Mouse (Mus musculus) ovary, postnatal 36 days (tissue): ENCODE data around the gene Stk32c.

Experiments used
- DNase-seq: peaks from one replicate; pipeline ENCODE4 v3.0.0; 2022; ENCODE audit warnings: low spot score, mixed read lengths

Stk32c gene

GRCm38 (mm10) chr7:139093124-139093523, 120.0 kb downstream of the Stk32c start:
- DNase-seq = no peak

GRCm38 (mm10) chr7:139092676-139093075, 120.4 kb downstream of the Stk32c start:
- DNase-seq = no peak

DNA sequence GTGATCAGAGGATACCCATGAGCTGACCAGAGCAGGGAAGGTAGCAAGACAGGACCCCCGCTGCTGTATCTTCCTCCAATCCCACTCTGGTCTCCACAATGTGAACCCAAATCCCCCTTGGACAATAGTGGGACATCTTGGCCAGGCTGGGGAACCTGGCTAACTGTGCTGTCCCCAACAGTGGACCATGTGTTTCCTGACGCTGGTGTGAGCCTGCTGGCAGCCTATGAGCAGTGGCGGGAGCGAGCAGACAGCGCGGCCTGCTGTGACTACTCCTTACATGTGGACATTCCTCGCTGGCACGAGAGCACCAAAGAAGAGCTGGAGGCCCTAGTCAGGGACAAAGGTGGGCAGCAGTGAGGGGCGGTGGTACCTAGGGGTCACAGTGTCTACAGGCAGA, 121.4 kb downstream of the Stk32c start:
- DNase-seq = no peak

- no peak for DNase-seq
Observed at GRCm38 (mm10) chr7:139089892-139090874, 122.9 kb downstream of the Stk32c start.

DNA sequence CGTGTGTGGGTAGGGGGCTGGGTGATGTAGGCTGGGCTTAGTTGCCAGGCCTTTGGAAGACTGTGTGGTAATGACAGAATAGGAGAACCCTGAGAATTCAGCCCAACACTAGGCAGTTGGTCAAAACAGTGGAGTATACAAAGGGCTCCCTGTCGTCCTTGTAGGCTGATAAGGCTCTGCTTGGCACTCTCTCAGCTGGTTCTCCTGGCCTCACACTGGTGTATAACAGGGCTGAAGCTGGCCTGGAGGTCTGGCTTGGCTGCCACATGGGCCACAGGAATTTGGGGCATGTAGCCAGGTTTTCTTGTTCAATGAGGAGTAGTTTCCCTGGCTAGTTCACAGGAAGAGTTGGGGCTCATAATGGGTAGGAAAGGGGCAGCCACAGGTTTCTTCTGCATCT, 125.3 kb downstream of the Stk32c start:
- DNase-seq = peak; percentile 52

- DNase-seq = peak; percentile 43
Observed at GRCm38 (mm10) chr7:139086195-139087158, 126.6 kb downstream of the Stk32c start.

DNA sequence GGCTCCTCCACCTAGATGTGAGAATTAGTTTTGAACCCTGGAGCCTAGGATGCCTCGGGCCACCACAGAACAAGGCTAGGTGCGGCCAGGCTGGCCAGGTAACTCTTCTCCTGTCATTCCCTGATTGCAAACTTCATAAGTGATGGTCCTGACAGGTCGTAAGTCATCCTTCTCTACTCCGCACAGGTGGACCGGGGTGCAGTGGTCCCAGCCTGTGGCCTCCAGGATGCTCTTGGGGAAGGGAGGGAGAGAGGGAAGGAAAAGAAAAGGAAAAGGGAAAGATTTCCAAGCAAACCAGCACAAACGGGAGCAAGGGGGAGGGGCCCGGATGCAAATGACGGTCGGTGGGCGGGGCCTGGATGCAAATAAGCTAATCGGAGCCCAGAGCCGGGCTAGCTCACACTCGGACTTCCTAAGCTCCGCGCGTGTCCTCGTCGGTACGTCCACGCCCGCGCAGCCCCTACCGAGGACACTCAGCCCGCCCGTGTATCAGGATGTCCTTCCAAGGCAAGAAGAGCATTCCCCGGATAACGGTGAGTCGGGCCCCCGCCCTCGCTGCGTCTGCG, 127.4 kb downstream of the Stk32c start, which contains the start of gene Dpysl4:
Gene Dpysl4 (plus strand): TSS at position 373 of the 566 bp plus-strand sequence.
- peak; percentile 71 for DNase-seq

DNA sequence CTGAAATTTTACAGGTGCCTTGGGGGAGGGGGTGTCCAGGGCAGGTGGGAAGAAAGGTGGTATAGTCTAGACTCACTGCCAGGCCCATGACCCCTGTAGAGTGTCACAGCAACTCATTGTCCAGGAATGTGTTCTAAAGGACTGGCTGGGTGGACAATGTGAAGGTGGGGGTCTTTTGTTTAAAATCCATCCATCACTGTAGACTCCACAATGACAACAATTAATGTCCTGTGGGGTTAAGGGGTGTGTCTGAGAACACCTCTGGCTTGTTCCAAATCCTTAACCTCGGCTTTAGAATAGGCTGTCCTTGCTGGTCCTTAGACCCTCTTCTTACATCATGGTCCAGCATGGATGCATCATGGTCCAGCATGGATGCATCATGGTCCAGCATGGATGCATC, 128.8 kb downstream of the Stk32c start:
- no peak for DNase-seq

DNA sequence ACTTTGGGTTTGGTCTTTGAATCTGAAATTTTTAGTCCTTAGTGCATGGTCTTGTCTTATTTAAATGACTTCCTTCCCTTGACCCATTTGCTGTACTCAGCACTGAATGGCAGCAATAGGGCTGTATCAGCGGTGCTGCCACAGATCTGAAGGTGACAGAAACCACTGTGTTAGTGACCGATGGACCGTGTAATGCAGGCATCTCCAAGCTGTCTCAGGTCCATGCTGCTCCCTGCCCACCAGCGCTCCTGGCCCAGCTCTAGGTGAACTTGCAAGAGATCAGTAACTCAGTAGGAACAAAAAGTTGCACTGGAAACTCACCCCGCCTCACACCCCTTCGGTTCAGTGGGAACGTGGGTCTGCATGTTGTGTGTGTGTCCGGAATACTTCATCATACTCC, 130.8 kb downstream of the Stk32c start:
- no peak for DNase-seq

GRCm38 (mm10) chr7:139081158-139081557, 131.9 kb downstream of the Stk32c start:
- DNase-seq = no peak

DNA sequence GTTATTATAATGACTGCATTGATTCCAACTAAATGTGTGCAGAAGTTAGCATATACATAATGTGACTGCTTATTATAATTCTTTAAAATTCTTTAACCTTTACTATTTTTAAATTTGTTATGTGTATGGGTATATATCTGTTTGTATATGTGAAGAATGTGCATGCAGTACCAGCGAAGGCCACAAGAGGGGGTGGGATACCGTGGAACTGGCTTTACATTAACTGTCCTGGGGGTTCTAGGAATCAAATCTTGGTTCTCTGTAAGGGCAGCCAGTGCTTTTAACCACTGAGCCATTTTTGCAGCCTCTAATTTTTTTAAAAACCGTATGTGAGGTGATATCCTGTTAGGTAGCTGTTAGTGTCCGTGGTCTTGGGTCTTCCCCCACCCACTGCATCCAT, 132.4 kb downstream of the Stk32c start:
- DNase-seq = no peak

- no peak for DNase-seq
Observed at GRCm38 (mm10) chr7:139079141-139079540, 134.0 kb downstream of the Stk32c start.

DNA sequence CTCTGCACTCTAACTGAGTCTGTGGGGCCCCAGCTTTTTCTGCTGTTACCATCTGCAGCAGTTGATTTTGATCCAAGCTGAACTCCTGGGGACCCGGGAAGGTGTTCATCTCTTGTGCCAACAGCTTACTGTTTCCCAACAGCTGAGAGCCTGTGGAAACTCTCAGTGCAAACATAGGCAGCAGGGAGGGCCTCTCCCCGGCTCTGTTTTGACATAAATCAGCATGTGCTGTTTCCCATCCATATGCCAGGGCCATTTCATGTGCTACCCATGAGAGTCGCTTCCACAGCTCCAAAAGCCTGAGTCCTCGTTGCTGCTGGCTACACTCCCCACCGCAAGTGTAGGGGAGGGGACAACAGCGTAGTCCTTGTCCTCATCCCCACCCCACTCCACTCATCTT, 134.9 kb downstream of the Stk32c start:
- no peak for DNase-seq

- no peak for DNase-seq
Observed at GRCm38 (mm10) chr7:139077283-139077682, 135.8 kb downstream of the Stk32c start.

DNA sequence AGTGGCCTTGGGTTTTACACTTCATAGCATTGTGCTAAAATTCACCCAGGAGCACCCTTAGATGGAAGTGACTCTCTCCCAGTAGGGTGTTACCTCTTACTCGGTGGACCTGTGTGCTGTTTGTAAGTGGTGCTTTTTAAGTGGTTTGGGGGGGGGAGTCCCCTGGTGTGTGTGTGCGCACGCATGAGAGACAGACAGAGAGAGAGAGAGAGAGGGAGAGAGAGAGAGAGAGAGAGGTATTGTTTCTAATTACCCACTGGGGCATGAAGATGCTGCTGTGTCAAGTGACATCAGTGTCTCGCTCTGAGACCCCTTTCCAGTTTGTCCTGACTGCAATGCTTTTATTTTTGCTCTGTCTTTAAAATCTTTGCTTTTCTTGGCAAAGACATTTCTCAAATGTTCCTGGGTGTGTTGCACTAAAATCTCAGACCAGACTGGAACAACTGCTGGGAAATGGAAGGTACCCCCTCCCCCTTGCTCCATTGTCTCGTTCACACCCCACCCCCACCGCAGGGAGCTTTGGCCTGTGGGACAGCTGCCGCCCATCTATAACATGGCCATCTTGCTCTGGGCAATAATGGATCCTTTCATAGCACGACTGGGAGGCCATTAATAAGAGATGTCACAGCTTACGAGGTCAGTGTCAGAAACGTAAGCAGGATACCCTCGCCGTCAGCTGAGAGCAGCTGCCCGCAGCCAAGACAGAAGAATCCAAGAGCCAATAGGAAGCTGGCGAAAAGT, 137.9 kb downstream of the Stk32c start:
- DNase-seq = no peak

- DNase-seq = no peak
Observed at GRCm38 (mm10) chr7:139074189-139074588, 138.9 kb downstream of the Stk32c start.

- peak; percentile 69 for DNase-seq
Observed at GRCm38 (mm10) chr7:139068182-139068623, 144.9 kb downstream of the Stk32c start.

- no peak for DNase-seq
Observed at GRCm38 (mm10) chr7:139063406-139063805, 149.7 kb downstream of the Stk32c start.
